Mouse (Mus musculus) E14TG2a.4 (cell line): Measurements from ENCODE around the gene Becn1.

Experiments used
- CTCF ChIP-seq: conservative IDR thresholded peaks from 2 replicates; pipeline ENCODE4 v1.5.1; 2014; ENCODE audit warnings: low read length
- NANOG ChIP-seq: IDR thresholded peaks from 2 replicates; pipeline ENCODE4 v1.6.1; 2014; ENCODE audit warnings: borderline replicate concordance, low read length, mixed read lengths
- POU5F1 ChIP-seq: IDR thresholded peaks from 2 replicates; pipeline ENCODE4 v1.6.1; 2014; ENCODE audit warnings: low read length, borderline replicate concordance

DNA sequence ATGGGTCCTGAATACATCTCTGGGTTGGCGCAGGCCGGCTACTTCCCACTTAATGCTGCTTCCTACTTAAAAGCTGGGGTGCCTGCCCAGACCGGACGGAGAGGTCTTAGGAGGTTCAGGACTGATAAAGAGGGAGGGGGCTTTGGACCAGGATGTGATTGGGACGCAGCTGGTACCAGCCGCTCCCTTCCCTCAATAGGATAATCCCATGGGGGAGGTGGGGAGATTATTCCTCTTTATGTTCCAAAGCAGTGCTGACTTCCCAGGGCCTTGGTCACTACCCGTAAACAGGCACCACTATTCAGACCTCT lies 55.4 kb downstream of the Becn1 start:
- TF ChIP-seq NANOG (no peak), CTCF (no peak), POU5F1 (no peak)
